Mouse (Mus musculus): Measurements from ENCODE around the gene Gm9049.
"Not testable (repeated sequence)": the region's sequence is repeated elsewhere in the genome, so short reads cannot be mapped to it uniquely, and the experiment has no call there.

GRCm38 (mm10) chr10:118326869-118327268 lies 27.0 kb downstream of the Gm9049 start, which contains the start of gene Gm9040:
- not testable (repeated sequence) for TF ChIP-seq CTCF (IDR thresholded peaks at IDR 0.05; ENCODE audit: control insufficient read depth, insufficient read depth, insufficient replicate concordance, low read depth, low read length); POLR2A (IDR thresholded peaks at IDR 0.05; ENCODE audit: control insufficient read depth, low read depth, low read length)

Measured in testis, adult 2 months (tissue).